Mouse (Mus musculus): ENCODE data around the gene Acot5.
"Not testable (repeated sequence)": the region's sequence is repeated elsewhere in the genome, so short reads cannot be mapped to it uniquely, and the experiment has no call there.

The Acot5 gene

DNA sequence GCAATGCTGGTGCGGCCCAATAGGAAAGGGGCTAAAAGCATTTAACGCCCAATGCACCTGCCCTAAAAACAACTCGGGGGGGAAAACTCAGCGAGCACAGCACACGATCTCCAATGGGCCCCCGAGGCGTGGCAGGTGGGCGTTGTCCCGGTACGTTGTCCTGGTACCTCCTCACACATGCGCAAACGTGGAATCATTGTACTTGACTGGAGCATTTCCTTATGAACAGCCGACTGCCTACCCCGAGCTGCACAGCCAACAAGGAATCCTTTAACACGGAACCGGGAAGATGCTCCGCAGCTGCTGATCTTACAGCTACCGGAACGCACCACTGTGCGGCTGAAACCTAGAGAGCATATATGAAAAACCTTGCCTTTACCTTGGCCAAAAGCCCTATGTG is 6.8 kb upstream of the Acot5 start:
- no peak for DNase-seq (ENCODE audit: low spot score)

DNA sequence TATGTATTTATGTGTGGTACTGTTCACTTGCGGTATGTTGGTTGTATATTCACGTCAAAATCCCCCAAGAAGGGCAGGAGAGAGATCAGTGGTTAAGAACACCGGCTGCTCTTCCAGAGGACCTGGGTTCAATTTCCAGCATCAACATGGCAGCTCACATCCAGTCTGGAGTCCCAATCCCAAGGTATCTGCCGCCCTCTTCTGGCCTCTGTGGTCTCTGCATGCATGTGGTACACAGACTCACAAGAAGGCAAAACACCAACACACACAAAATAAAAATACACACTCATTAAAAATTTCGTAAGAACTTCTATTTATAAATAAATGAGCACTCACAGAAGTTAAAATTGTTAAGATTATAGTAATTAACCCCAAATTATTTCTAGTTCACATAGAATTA is 5.9 kb upstream of the Acot5 start:
- peak; percentile 19 for DNase-seq (ENCODE audit: low spot score)

- no peak for DNase-seq (ENCODE audit: low spot score)
These were observed 5.3 kb upstream of the Acot5 start for GRCm38 (mm10) chr12:84063833-84064232.

DNA sequence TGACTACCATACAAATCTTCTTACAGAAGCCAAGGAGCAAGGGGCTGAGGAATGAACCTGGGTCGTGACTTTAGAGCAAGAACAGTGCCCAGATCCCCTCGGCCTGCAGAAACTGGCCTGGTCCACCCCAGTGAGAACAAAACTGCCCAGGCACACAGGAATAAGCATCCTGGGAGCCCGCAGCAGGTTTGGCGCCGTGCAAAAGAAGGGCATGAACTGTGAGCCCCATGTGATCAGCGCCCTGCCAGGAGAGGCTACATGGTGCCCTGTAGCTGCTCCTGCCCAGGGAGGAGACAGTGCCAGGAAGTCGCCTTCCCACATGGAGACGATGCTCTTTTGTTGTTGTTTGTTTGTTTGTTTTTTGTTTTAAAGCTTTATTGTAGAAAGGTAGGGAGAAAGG is 4.5 kb upstream of the Acot5 start:
- DNase-seq (ENCODE audit: low spot score), result no peak

- DNase-seq (ENCODE audit: low spot score), result no peak
These were observed 1.4 kb upstream of the Acot5 start for GRCm38 (mm10) chr12:84067752-84068151.

GRCm38 (mm10) chr12:84068296-84068695 is 829 bp upstream of the Acot5 start:
- no peak for DNase-seq (ENCODE audit: low spot score)

- DNase-seq (ENCODE audit: low spot score), result not testable (repeated sequence)
These were observed 457 bp downstream of the Acot5 start for GRCm38 (mm10) chr12:84069582-84069981.

DNA sequence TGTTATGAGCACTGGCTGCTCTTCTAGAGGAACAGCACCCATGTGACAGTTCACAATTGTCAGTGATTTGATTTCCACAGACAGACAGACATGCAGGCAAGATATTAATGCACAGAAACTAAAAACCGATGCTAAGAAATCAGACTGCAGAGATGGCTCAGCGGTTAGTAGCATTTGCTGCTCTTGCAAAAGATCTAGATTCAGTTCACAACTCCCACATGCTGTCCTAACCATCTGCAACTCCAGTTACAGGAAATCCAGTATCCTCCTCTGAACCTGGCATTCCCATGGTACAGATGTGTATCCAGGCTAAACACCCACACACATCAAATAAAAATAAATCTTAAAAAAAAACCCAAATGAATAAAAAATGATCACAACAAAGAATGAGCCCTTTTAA is 2.6 kb downstream of the Acot5 start:
- no peak for DNase-seq (ENCODE audit: low spot score)

GRCm38 (mm10) chr12:84077371-84077990 is 8.4 kb downstream of the Acot5 start:
- DNase-seq (ENCODE audit: low spot score), result no peak

GRCm38 (mm10) chr12:84083842-84084241 is 14.7 kb downstream of the Acot5 start:
- no peak for DNase-seq (ENCODE audit: low spot score)

DNA sequence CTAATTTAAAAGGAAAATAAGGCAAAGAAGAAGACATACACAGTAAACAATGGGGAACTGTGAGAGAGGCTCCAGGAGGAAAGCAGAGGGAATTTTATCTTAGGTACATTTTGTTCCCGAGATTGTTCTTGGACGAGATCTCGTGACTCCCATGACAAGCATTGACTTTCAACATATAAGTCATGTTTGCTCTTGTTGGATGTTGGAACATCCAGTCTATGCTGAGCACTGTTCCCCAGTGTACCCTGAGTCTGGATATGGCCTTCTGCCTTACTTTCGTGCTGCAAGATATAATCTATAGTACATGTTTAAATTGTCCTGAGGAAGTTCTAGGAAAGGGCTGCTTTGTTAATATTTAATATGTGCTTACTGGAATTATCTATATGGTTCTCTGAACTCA is 15.5 kb downstream of the Acot5 start:
- no peak for DNase-seq (ENCODE audit: low spot score)

DNA sequence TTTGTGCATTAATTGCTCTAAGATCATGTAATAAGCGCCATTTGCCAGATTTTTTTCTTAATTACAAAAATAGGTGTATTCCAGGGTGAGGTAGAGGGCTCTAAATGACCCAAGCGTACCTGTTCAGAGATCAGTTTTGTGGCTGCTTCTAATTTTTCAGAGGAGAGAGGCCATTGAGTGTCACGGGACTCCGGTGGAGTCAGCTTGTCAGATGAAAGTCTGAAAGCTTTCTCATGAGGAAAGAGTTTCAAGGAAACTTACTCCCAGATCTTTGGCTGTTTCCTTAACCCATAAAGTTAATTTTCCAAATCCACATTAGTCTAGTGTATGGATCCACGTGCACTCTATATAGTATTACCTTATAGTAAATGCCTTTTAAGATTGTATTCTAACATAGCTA is 25.5 kb downstream of the Acot5 start:
- DNase-seq (ENCODE audit: low spot score), result not testable (repeated sequence)

GRCm38 (mm10) chr12:84099605-84100004 is 30.5 kb downstream of the Acot5 start:
- DNase-seq (ENCODE audit: low spot score), result no peak

DNA sequence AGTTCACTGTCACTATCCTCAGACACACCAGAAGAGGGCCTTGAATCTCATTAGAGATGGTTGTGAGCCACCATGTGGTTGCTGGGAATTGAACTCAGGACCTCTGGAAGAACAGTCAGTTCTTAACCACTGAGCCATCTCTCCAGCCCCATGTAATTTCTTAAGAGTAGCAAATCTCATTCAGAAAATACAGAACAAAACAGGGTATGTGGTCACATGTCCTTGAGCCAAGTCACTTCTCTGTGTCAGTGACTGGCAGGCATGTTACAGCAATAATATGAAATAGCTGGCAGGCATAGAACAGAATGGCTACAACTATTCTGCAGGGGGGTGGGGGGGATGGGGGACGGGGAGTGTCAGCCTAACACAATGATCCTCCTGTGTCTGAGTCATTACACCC is 30.9 kb downstream of the Acot5 start:
- DNase-seq (ENCODE audit: low spot score), result no peak

DNA sequence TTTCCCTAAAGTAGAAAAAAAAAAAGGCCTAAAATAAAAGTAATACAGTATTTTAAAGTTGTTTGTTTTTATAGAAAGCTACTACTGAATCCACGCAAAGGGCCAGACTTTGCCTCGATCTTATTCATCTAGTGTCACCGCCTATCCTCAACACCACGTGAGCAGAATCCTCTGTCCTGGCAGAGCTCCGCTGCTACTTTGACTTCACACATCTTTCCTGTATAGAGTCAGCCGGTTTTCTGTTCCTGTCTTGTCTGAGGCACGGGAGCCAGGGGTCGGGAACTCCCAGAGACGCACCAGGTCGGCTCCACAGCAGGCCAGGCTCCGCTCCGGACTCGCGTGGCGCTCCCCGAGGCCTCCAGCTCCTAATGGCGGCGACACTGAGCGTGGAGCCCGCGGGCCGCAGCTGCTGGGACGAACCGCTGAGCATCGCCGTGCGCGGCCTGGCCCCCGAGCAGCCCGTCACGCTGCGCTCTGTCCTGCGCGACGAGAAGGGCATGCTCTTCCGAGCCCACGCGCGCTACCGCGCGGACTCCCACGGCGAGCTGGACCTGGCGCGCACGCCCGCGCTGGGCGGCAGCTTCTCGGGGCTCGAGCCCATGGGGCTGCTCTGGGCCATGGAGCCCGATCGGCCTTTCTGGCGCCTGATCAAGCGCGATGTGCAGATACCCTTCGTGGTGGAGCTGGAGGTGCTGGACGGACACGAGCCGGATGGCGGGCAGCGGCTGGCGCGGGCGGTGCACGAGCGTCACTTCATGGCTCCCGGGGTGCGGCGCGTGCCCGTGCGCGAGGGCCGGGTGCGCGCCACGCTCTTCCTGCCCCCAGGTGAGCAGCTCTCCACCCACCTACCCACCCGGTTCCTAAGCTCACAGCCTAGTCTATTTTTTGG is 31.7 kb downstream of the Acot5 start, which contains the start of gene Acot6:
Acot6 (plus strand) TSS at position 51 of the 889 bp plus-strand sequence.
- DNase-seq (ENCODE audit: low spot score), result peak; percentile 55

GRCm38 (mm10) chr12:84101493-84101845 is 32.3 kb downstream of the Acot5 start:
- DNase-seq (ENCODE audit: low spot score), result no peak

DNA sequence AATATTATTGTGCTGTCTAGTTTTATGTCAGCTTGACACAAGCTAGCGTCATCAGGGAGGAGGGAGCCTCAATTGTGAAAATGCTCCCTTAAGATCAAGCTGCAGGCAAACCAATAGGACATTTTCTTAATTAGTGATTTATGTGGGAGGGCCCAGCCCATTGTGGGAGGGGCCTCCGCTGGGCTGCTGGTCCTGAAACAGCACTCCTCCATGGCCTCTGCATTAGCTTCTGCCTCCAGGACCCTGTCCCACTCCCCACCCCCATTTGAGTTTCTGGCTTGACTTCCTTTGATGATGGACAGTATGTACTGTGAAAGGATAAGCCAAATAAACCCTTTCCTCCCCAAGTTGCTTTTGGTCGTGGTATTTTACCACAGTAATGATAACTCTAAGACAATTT is 37.9 kb downstream of the Acot5 start:
- DNase-seq (ENCODE audit: low spot score), result no peak

DNA sequence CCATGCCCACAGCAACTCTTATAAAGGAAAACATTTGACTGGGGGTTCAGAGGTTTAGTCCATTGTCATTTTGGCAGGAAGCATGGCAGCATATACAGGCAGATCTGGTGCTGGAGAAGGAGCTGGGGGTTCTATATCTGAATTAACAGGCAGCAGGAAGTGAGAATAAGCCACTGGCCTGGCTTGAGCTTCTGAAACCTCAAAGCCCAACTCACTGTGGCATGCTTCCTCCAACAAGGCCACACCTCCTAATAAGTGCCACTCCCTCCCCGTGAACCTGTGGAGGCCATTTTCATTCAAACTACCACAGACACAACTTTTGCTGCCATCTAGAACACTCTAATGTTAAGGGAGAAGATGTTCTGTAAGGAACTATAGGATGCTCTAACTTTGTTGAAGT is 38.6 kb downstream of the Acot5 start:
- no peak for DNase-seq (ENCODE audit: low spot score)

DNA sequence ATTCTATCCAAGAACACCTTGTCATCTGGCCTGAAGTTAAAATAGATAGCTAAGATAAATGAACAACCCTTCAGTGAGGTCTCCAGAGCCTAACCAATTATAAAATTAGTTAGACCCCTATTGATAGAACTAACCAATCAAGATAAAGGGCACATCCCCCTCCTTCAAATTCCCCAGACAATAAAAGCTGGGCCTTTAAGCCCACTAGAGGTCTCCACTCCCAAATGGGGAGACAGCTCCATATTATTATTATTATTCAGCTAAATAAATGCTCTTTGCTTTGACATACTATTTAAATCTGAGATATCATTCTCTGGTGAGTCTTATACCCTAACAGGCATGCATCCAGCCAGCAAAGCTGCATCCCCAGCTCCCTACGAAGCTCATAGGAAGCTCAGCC is 40.8 kb downstream of the Acot5 start:
- no peak for DNase-seq (ENCODE audit: low spot score)

DNA sequence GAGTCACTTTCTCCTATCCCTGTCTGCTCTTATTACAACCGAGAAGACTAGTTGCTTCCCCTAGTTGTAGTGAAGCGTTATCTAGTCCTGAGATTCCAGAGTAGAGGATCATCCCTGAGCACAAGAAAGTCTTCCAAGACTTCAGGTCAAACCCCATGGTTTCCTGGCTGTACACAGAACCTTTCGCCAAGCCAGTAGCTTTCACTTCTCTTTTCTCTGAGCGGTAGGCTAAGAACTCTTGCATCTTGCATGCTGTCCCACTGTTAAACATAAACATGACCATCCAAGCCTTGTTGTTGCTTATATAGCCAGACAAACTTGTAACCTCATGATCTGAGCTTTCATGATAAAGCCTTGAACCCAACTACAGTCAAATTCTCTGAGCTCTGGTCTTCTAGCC is 41.7 kb downstream of the Acot5 start:
- DNase-seq (ENCODE audit: low spot score), result no peak

- DNase-seq (ENCODE audit: low spot score), result no peak
These were observed 44.6 kb downstream of the Acot5 start for GRCm38 (mm10) chr12:84113676-84114075.

DNA sequence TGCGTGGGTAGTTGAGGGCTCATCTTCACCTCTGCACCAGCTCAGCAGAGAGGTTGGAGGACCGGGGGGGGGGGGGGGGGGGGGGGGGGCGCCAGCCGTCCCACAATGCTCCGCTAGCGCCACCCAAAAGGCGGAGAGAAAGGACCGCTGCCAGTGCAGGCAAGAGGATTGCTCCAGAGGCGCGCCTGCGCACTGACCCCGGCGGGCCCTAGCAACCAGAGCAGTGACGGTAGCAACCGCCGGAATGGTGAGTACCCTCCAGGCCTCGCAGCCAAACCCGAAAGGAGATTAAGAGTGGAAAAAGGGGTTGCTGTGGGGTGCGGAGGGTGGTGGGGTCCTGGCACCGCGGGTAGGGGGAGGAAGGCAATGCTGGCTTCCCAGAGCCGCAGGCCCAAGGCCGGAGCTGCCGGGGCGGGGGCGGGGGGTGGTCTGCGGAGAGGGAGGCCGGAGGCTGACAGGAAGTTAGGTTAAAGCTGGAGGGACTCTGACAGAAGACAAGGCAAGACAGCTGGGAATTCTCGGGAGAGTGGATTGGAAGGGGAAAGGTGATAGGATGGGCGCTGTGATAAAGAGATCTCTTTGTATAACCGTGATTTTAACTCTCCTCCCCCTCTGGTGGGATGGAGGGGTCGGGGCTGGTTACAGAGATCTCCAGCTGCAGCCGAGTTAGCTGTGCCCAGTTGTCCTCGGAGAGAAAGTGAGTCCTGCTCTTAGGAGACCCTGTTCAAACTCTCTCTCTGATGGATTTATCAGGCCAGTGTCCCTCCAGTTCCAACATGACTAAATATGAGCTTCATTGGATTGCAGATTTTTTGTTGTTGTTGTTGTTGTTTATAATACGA is 45.2 kb downstream of the Acot5 start, which contains the start of gene Dnal1:
Dnal1 (plus strand) TSS at position 214 of the 842 bp plus-strand sequence.
- peak; percentile 60 for DNase-seq (ENCODE audit: low spot score)

DNA sequence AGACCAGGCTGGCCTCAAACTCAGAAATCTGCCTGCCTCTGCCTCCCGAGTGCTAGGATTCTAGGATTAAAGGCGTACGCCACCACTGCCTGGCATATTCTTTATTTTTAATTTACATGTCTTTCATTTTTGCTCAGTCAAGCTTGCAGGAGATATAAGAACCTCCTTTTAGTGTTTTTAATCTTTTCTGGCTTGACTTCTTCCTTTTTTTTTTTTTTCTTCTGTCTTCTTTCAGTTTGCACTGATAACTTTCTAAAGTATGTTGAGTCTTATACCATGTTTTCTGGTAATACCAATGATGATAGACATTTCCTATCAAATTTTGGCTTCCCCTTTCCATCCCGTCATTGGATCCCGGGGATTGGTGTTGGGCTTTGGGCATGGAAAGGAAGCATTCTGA is 50.5 kb downstream of the Acot5 start:
- no peak for DNase-seq (ENCODE audit: low spot score)

Data from c-Kit-positive CD71-positive TER-119-positive erythroid progenitor cells, embryonic 14.5 days (primary cell).